Mouse (Mus musculus) MEL (cell line): ENCODE data around the gene Lime1. TPM values are rescaled to one million over a fixed set of nuclear protein-coding genes. Genes with fewer than 3 reads are reported as not detected.

Source experiments
- DNase-seq: peaks from one replicate; pipeline ENCODE4 v3.0.0; 2011; ENCODE audit warnings: low read depth, low spot score
- H3K27ac ChIP-seq: 2 replicates; pipeline ENCODE4 v1.5.1; 2012; ENCODE audit warnings: low read depth, mild to moderate bottlenecking, control low read depth, low read length, moderate library complexity; ENCODE audit not compliant: control insufficient read depth
- H3K27me3 ChIP-seq, 2 experiments: fragments of 150-350 bp in 1 of 2; sonication (generic) in 1 of 2; 2 replicates each; pipeline ENCODE4 v1.6.1; 2012; ENCODE audit warnings: low read length in 2 of 2, mild to moderate bottlenecking in 2 of 2, improper control_type of control experiment in 1 of 2, moderate library complexity in 1 of 2; ENCODE audit not compliant: insufficient read depth in 2 of 2, control insufficient read depth in 1 of 2
- H3K36me3 ChIP-seq, 2 experiments: 2 replicates each; pipeline ENCODE4 v1.6.1; 2012 to 2014; ENCODE audit warnings: low read length in 2 of 2, improper control_type of control experiment in 1 of 2, inconsistent platforms in 1 of 2, mild to moderate bottlenecking in 1 of 2; ENCODE audit not compliant: insufficient read depth in 2 of 2, control insufficient read depth in 1 of 2
- H3K4me1 ChIP-seq, 2 experiments: fragments of 150-350 bp in 1 of 2; sonication (generic) in 1 of 2; 2 replicates each; pipeline ENCODE4 v1.6.1; 2012; ENCODE audit warnings: low read length in 2 of 2, improper control_type of control experiment in 1 of 2, mild to moderate bottlenecking in 1 of 2; ENCODE audit not compliant: insufficient read depth in 2 of 2, control insufficient read depth in 1 of 2
- H3K4me3 ChIP-seq, 2 experiments: fragments of 150-350 bp in 1 of 2; sonication (generic) in 1 of 2; 2 replicates each; pipeline ENCODE4 v1.5.1; 2012; ENCODE audit warnings: low read depth in 2 of 2, low read length in 2 of 2, mild to moderate bottlenecking in 2 of 2, moderate library complexity in 2 of 2, control low read depth in 1 of 2, improper control_type of control experiment in 1 of 2; ENCODE audit not compliant: control insufficient read depth in 1 of 2, insufficient read depth in 1 of 2
- H3K79me2 ChIP-seq: 2 replicates; pipeline ENCODE4 v1.6.1; 2012; ENCODE audit warnings: mild to moderate bottlenecking, low read length, moderate library complexity; ENCODE audit not compliant: control insufficient read depth, poor library complexity, insufficient read depth
- H3K9ac ChIP-seq: 2 replicates; pipeline ENCODE4 v1.6.1; 2012; ENCODE audit warnings: low read depth, mild to moderate bottlenecking, control low read depth, low read length, moderate library complexity; ENCODE audit not compliant: control insufficient read depth, poor library complexity, severe bottlenecking
- H3K9me3 ChIP-seq: fragments of 150-350 bp; sonication (generic); replicated peaks from 2 replicates; pipeline ENCODE4 v1.6.1; 2012; ENCODE audit warnings: mild to moderate bottlenecking, low read length, improper control_type of control experiment, moderate library complexity; ENCODE audit not compliant: insufficient read depth
- CHD1 ChIP-seq: IDR thresholded peaks from 2 replicates; pipeline ENCODE4 v1.6.1; 2012; ENCODE audit warnings: low read depth, mild to moderate bottlenecking, inconsistent platforms, low read length, improper control_type of control experiment
- CHD2 ChIP-seq: IDR thresholded peaks from 2 replicates; pipeline ENCODE4 v1.6.1; 2011; ENCODE audit warnings: low read length, improper control_type of control experiment
- E2F4 ChIP-seq: IDR thresholded peaks from 2 replicates; pipeline ENCODE4 v1.6.1; 2011; ENCODE audit warnings: low read depth, low read length, improper control_type of control experiment, borderline replicate concordance
- EP300 ChIP-seq, 2 experiments: IDR thresholded peaks; 2 replicates each; pipeline ENCODE4 v1.6.1; 2011; ENCODE audit warnings: improper control_type of control experiment in 2 of 2, low read length in 2 of 2, low read depth in 1 of 2, mild to moderate bottlenecking in 1 of 2
- ETS1 ChIP-seq: IDR thresholded peaks from 2 replicates; pipeline ENCODE4 v1.6.1; 2012; ENCODE audit warnings: low read depth, mild to moderate bottlenecking, inconsistent platforms, low read length, improper control_type of control experiment, moderate library complexity
- JUND ChIP-seq: IDR thresholded peaks from 2 replicates; pipeline ENCODE4 v1.6.1; 2011; ENCODE audit warnings: low read depth, mild to moderate bottlenecking, improper control_type of control experiment, low read length
- KAT2A ChIP-seq: conservative IDR thresholded peaks from 2 replicates; pipeline ENCODE4 v1.6.1; 2012; ENCODE audit warnings: low read depth, low read length, improper control_type of control experiment, inconsistent platforms
- MXI1 ChIP-seq: IDR thresholded peaks from 2 replicates; pipeline ENCODE4 v1.6.1; 2011; ENCODE audit warnings: mild to moderate bottlenecking, low read depth, low read length, improper control_type of control experiment
- MYB ChIP-seq: IDR thresholded peaks from 2 replicates; pipeline ENCODE4 v1.6.1; 2011; ENCODE audit warnings: mild to moderate bottlenecking, low read depth, low read length, improper control_type of control experiment
- NELFE ChIP-seq: IDR thresholded peaks from 2 replicates; pipeline ENCODE4 v1.6.1; 2011; ENCODE audit warnings: low read depth, low read length, improper control_type of control experiment
- SIN3A ChIP-seq: IDR thresholded peaks from 2 replicates; pipeline ENCODE4 v1.6.1; 2012; ENCODE audit warnings: low read length, improper control_type of control experiment, inconsistent platforms
- SMC3 ChIP-seq: IDR thresholded peaks from 2 replicates; pipeline ENCODE4 v1.6.1; 2011; ENCODE audit warnings: low read depth, low read length, improper control_type of control experiment
- USF1 ChIP-seq: IDR thresholded peaks from 2 replicates; pipeline ENCODE4 v1.6.1; 2014; ENCODE audit warnings: low read depth, mild to moderate bottlenecking, inconsistent platforms, low read length, improper control_type of control experiment, moderate library complexity
- ZC3H11A ChIP-seq: IDR thresholded peaks from 2 replicates; pipeline ENCODE4 v1.6.1; 2012; ENCODE audit warnings: low read depth, mild to moderate bottlenecking, inconsistent platforms, low read length, improper control_type of control experiment
- ZMIZ1 ChIP-seq: IDR thresholded peaks from 2 replicates; pipeline ENCODE4 v1.6.1; 2012; ENCODE audit warnings: low read depth, mild to moderate bottlenecking, inconsistent platforms, low read length, improper control_type of control experiment, moderate library complexity
- polyA plus RNA-seq, 2 experiments: library from polyadenylated mRNA; stranded (reverse) in 1 of 2; unstranded in 1 of 2; fragments of >175 nt in 1 of 2; fragments of >200 nt in 1 of 2; gene quantifications; 2 replicates each; pipeline versions ENCODE4 v1.2.1 to v1.2.4; 2012; ENCODE audit warnings: low replicate concordance in 2 of 2, low read depth in 1 of 2; ENCODE audit not compliant: insufficient read length in 2 of 2, insufficient read depth in 1 of 2, missing spikeins in 1 of 2
- total RNA-seq: library from RNA; depleted of rRNA; stranded (reverse); fragments of 300-350 nt; gene quantifications from 2 replicates; pipeline ENCODE4 v1.2.3, GENCODE M21; 2012

Gene Lime1
- total and polyA plus RNA-seq, 3 experiments, result 18.7 to 27.4 TPM; not detected in 1

- TF ChIP-seq KAT2A, result no peak
Measured at GRCm38 (mm10) chr2:181392600-181393213, 12.8 kb downstream of the Lime1 start (continued).

GRCm38 (mm10) chr2:181394086-181394485, 14.2 kb downstream of the Lime1 start:
- Histone ChIP-seq H3K36me3 (no peaks in the 10 kb centered on the region), H3K27ac (no peak overlapping the region), H3K4me1 (no peaks in the 10 kb centered on the region), H3K79me2 (no peaks in the 10 kb centered on the region), H3K9ac (no peak overlapping the region), H3K27me3 (no peaks in the 10 kb centered on the region; a peak in 1 of 4 replicates), H3K9me3 (no peaks in the 10 kb centered on the region), H3K4me3 (no peak overlapping the region)
- TF ChIP-seq CHD1, result no peak
- no peak for TF ChIP-seq ZMIZ1
- no peak for TF ChIP-seq NELFE
- TF ChIP-seq ETS1, result no peak
- DNase-seq, result no peak

- no peak overlapping the region for H3K27ac ChIP-seq
- H3K79me2 ChIP-seq, result no peaks in the 10 kb centered on the region
- no peak overlapping the region for H3K4me3 ChIP-seq
- H3K36me3 ChIP-seq, result no peaks in the 10 kb centered on the region; a peak in 1 of 4 replicates
- DNase-seq, result no peak
- H3K9ac ChIP-seq, result no peak overlapping the region
- TF ChIP-seq MXI1 (no peak), EP300 (IDR thresholded peaks at IDR 0.05; ENCODE audit: low read depth in 1 of 2, low read length in 2 of 2) (no peak), E2F4 (no peak), SIN3A (no peak), CHD2 (no peak), USF1 (no peak), SMC3 (no peak), MYB (no peak), CHD1 (no peak)
- no peaks in the 10 kb centered on the region; a peak in 2 of 4 replicates for H3K27me3 ChIP-seq
- no peaks in the 10 kb centered on the region for H3K9me3 ChIP-seq
- H3K4me1 ChIP-seq, result peaks cover 3 to 7% of the 10 kb centered on the region in 2 experiments; a peak in 2 of 4 replicates
Measured at GRCm38 (mm10) chr2:181397207-181397761, 17.4 kb downstream of the Lime1 start.

GRCm38 (mm10) chr2:181401497-181401896, 21.6 kb downstream of the Lime1 start:
- peak; percentile 43 for DNase-seq
- no peaks in the 10 kb centered on the region for H3K79me2 ChIP-seq
- TF ChIP-seq ZC3H11A (no peak), EP300 (IDR thresholded peaks at IDR 0.05; ENCODE audit: low read depth in 1 of 2, low read length in 2 of 2) (peak in 1 of 2 experiments; percentile 31; a peak in 1 of 4 replicates), JUND (no peak), KAT2A (no peak)
- H3K27ac ChIP-seq, result no peak overlapping the region
- H3K9me3 ChIP-seq, result no peaks in the 10 kb centered on the region
- no peak overlapping the region for H3K9ac ChIP-seq
- no peak overlapping the region for H3K4me3 ChIP-seq
- H3K36me3 ChIP-seq, result no peaks in the 10 kb centered on the region; a peak in 1 of 4 replicates
- peaks cover 3 to 7% of the 10 kb centered on the region in 2 experiments; a peak in 2 of 4 replicates for H3K4me1 ChIP-seq
- H3K27me3 ChIP-seq, result no peaks in the 10 kb centered on the region; a peak in 2 of 4 replicates
